Mouse (Mus musculus) MEL (cell line): ENCODE measurements at regions not wholly inside any gene's neighbourhood (a gene's known extent, or its start where the extent isn't known, plus 50 kb on each side); places are given as distances from the start of the nearest gene placed in this dataset.

Source experiments
- CHD2 ChIP-seq: IDR thresholded peaks from 2 replicates; pipeline ENCODE4 v1.6.1; 2011; ENCODE audit warnings: low read length, improper control_type of control experiment
- CTCF ChIP-seq, 3 experiments: IDR thresholded peaks in 2 of 3; conservative IDR thresholded peaks in 1 of 3; 2 replicates each; pipeline ENCODE4 v1.5.1; 2011 to 2012; ENCODE audit warnings: low read length in 3 of 3, low read depth in 2 of 3, mild to moderate bottlenecking in 2 of 3, improper control_type of control experiment in 1 of 3, inconsistent platforms in 1 of 3, mixed read lengths in 1 of 3, moderate library complexity in 1 of 3; ENCODE audit not compliant: control insufficient read depth in 1 of 3, insufficient read depth in 1 of 3, poor library complexity in 1 of 3, severe bottlenecking in 1 of 3
- ELF1 ChIP-seq: IDR thresholded peaks from 2 replicates; pipeline ENCODE4 v1.6.1; 2014; ENCODE audit warnings: low read depth, mild to moderate bottlenecking, inconsistent platforms, low read length, improper control_type of control experiment, moderate library complexity
- EP300 ChIP-seq, 2 experiments: IDR thresholded peaks; 2 replicates each; pipeline ENCODE4 v1.6.1; 2011; ENCODE audit warnings: improper control_type of control experiment in 2 of 2, low read length in 2 of 2, low read depth in 1 of 2, mild to moderate bottlenecking in 1 of 2
- GATA1 ChIP-seq: IDR thresholded peaks from 2 replicates; pipeline ENCODE4 v1.6.1; 2011; ENCODE audit warnings: low read depth, low read length, improper control_type of control experiment
- HCFC1 ChIP-seq: IDR thresholded peaks from 2 replicates; pipeline ENCODE4 v1.6.1; 2012; ENCODE audit warnings: low read depth, mild to moderate bottlenecking, inconsistent platforms, low read length, improper control_type of control experiment, moderate library complexity
- POLR2A ChIP-seq, 2 experiments: IDR thresholded peaks; 2 replicates each; pipeline ENCODE4 v1.6.1; 2011 to 2012; ENCODE audit warnings: low read length in 2 of 2, mild to moderate bottlenecking in 2 of 2, control low read depth in 1 of 2, improper control_type of control experiment in 1 of 2, low read depth in 1 of 2, moderate library complexity in 1 of 2; ENCODE audit not compliant: control insufficient read depth in 1 of 2, insufficient read depth in 1 of 2, poor library complexity in 1 of 2
- POLR2AphosphoS2 ChIP-seq: IDR thresholded peaks from 2 replicates; pipeline ENCODE4 v1.6.1; 2011; ENCODE audit warnings: low read length, improper control_type of control experiment
- TBP ChIP-seq: IDR thresholded peaks from 2 replicates; pipeline ENCODE4 v1.8.0; 2011; ENCODE audit warnings: low read depth, low read length, improper control_type of control experiment
- TCF12 ChIP-seq: IDR thresholded peaks from 2 replicates; pipeline ENCODE4 v1.6.1; 2014; ENCODE audit warnings: low read depth, mild to moderate bottlenecking, inconsistent platforms, low read length, improper control_type of control experiment, moderate library complexity
- USF1 ChIP-seq: IDR thresholded peaks from 2 replicates; pipeline ENCODE4 v1.6.1; 2014; ENCODE audit warnings: low read depth, mild to moderate bottlenecking, inconsistent platforms, low read length, improper control_type of control experiment, moderate library complexity
- ZC3H11A ChIP-seq: IDR thresholded peaks from 2 replicates; pipeline ENCODE4 v1.6.1; 2012; ENCODE audit warnings: low read depth, mild to moderate bottlenecking, inconsistent platforms, low read length, improper control_type of control experiment
- ZMIZ1 ChIP-seq: IDR thresholded peaks from 2 replicates; pipeline ENCODE4 v1.6.1; 2012; ENCODE audit warnings: low read depth, mild to moderate bottlenecking, inconsistent platforms, low read length, improper control_type of control experiment, moderate library complexity
- ZNF384 ChIP-seq: IDR thresholded peaks from 2 replicates; pipeline ENCODE4 v1.6.1; 2012; ENCODE audit warnings: low read depth, mild to moderate bottlenecking, inconsistent platforms, low read length, improper control_type of control experiment

DNA sequence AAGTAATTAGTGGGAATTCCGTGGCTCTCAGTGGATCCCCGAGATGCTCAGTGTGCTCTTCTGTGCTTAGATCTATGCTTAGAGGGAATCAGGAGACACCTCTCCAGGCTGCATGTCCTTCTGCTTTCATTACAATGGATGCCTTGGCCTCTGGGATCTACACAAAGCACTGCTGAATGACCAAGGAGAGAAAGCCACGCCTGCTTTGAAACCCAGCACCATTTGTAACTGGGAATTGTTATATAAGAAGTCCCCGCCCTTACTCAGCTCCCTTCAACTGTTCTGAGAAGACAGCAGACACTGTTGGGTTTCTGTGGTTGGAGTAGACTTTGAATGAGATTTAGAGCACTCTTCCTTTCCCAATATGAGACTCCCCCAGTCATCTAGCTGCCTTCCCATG lies 188.4 kb downstream of the Dad1 start:
- TF ChIP-seq ZC3H11A (no peak), POLR2AphosphoS2 (no peak), GATA1 (no peak), CTCF (IDR thresholded peaks at IDR 0.05 in 2 of 3, conservative IDR thresholded peaks at IDR 0.05 in 1 of 3; ENCODE audit: control insufficient read depth in 1 of 3, insufficient read depth in 1 of 3, low read depth in 2 of 3, low read length in 3 of 3, poor library complexity in 1 of 3, severe bottlenecking in 1 of 3) (no peak), TCF12 (no peak), ZMIZ1 (no peak), POLR2A (IDR thresholded peaks at IDR 0.05; ENCODE audit: control insufficient read depth in 1 of 2, insufficient read depth in 1 of 2, low read depth in 1 of 2, low read length in 2 of 2, poor library complexity in 1 of 2) (no peak), CHD2 (no peak), EP300 (IDR thresholded peaks at IDR 0.05; ENCODE audit: low read depth in 1 of 2, low read length in 2 of 2) (no peak), HCFC1 (no peak), TBP (no peak), USF1 (no peak), ELF1 (no peak), ZNF384 (no peak)
